Mouse (Mus musculus): ENCODE measurements around the gene Pde4d.

GRCm38 (mm10) chr13:108532875-108533274 is 83.1 kb downstream of the Pde4d start:
- TF ChIP-seq MYOG (IDR thresholded peaks at IDR 0.05; ENCODE audit: control insufficient read depth, extremely low read depth, insufficient read length) (no peak), CTCF (IDR thresholded peaks at IDR 0.05; ENCODE audit: control insufficient read depth, insufficient read depth, insufficient read length) (no peak), USF1 (IDR thresholded peaks at IDR 0.05; ENCODE audit: low read depth) (no peak), MYOD1 (IDR thresholded peaks at IDR 0.05; ENCODE audit: control insufficient read depth, insufficient read length, low read depth) (no peak), CEBPB (IDR thresholded peaks at IDR 0.05; ENCODE audit: low read depth) (no peak), MAX (IDR thresholded peaks at IDR 0.05) (no peak), FOSL1 (IDR thresholded peaks at IDR 0.05; ENCODE audit: insufficient read depth, low read length, poor library complexity, severe bottlenecking) (no peak)
